Mouse (Mus musculus): ENCODE results near the gene Gm15448. TPM values are rescaled to one million over a fixed set of nuclear protein-coding genes. Genes with fewer than 3 reads are reported as not detected.

Gene Gm15448
- polyA plus RNA-seq, 1 experiment from 2014 or later: not detected

Other genes with a start within 250 kb of the Gm15448 start
- gene Oscar, start 209.5 kb downstream of the Gm15448 start, polyA plus RNA-seq (2015; fragmentation: Nextera tagmentation; extraction: Ambion mirVana): 0.14 TPM in 1 of 2 replicates, not detected in the other
- gene Ndufa3, start 208.3 kb downstream of the Gm15448 start, polyA plus RNA-seq (2015; fragmentation: Nextera tagmentation; extraction: Ambion mirVana): 637 and 674 TPM in 2 replicates
- gene Tfpt, start 195.8 kb downstream of the Gm15448 start, polyA plus RNA-seq (2015; fragmentation: Nextera tagmentation; extraction: Ambion mirVana): 17.0 and 19.3 TPM in 2 replicates
- gene Prpf31, start 195.7 kb downstream of the Gm15448 start, polyA plus RNA-seq (2015; fragmentation: Nextera tagmentation; extraction: Ambion mirVana): 66.3 and 74.6 TPM in 2 replicates
- gene Cnot3, start 180.4 kb downstream of the Gm15448 start, polyA plus RNA-seq (2015; fragmentation: Nextera tagmentation; extraction: Ambion mirVana): 39.0 and 41.7 TPM in 2 replicates
- gene Leng1, start 159.8 kb downstream of the Gm15448 start, polyA plus RNA-seq (2015; fragmentation: Nextera tagmentation; extraction: Ambion mirVana): 17.5 and 18.5 TPM in 2 replicates
- gene Tmc4, start 148.1 kb downstream of the Gm15448 start, polyA plus RNA-seq (2015; fragmentation: Nextera tagmentation; extraction: Ambion mirVana): 27.9 and 28.1 TPM in 2 replicates
- gene Tsen34, start 132.8 kb downstream of the Gm15448 start, polyA plus RNA-seq (2015; fragmentation: Nextera tagmentation; extraction: Ambion mirVana): 228 and 235 TPM in 2 replicates
- 55.2 and 60.0 TPM in 2 replicates for gene Mboat7, start 132.2 kb downstream of the Gm15448 start, polyA plus RNA-seq (2015; fragmentation: Nextera tagmentation; extraction: Ambion mirVana)
- gene Rps9, start 121.7 kb downstream of the Gm15448 start, polyA plus RNA-seq (2015; fragmentation: Nextera tagmentation; extraction: Ambion mirVana): 1,586 and 1,624 TPM in 2 replicates
- gene Pirb, start 105.3 kb downstream of the Gm15448 start, polyA plus RNA-seq (2015; fragmentation: Nextera tagmentation; extraction: Ambion mirVana): 1.3 and 1.4 TPM in 2 replicates
- gene Pira2, start 19.4 kb upstream of the Gm15448 start, polyA plus RNA-seq (2015; fragmentation: Nextera tagmentation; extraction: Ambion mirVana): 0.17 and 0.24 TPM in 2 replicates
- gene Gm14548, start 72.4 kb upstream of the Gm15448 start, polyA plus RNA-seq (2015; fragmentation: Nextera tagmentation; extraction: Ambion mirVana): 0.08 and 0.11 TPM in 2 replicates
- gene Lilra6, start 89.8 kb upstream of the Gm15448 start, polyA plus RNA-seq (2015; fragmentation: Nextera tagmentation; extraction: Ambion mirVana): 0.12 and 0.32 TPM in 2 replicates
- gene Lair1, start 237.5 kb upstream of the Gm15448 start, polyA plus RNA-seq (2015; fragmentation: Nextera tagmentation; extraction: Ambion mirVana): 1.2 and 1.4 TPM in 2 replicates

Data from kidney, postnatal 0 days (tissue).